Mouse (Mus musculus) urinary bladder, postnatal 10 days (tissue): ENCODE measurements around the gene Rftn1.

ENCODE experiments used
- DNase-seq: peaks from one replicate; pipeline ENCODE4 v3.0.0; 2022; ENCODE audit warnings: low spot score

Rftn1 gene

GRCm38 (mm10) chr17:50201828-50202445 is 11.5 kb upstream of the Rftn1 start:
- no peak for DNase-seq

GRCm38 (mm10) chr17:50199075-50199850 is 8.8 kb upstream of the Rftn1 start:
- DNase-seq = no peak

GRCm38 (mm10) chr17:50197572-50197971 is 7.1 kb upstream of the Rftn1 start:
- no peak for DNase-seq

- no peak for DNase-seq
These were observed 5.7 kb upstream of the Rftn1 start for GRCm38 (mm10) chr17:50196005-50196672.

- DNase-seq = no peak
These were observed 4.9 kb upstream of the Rftn1 start for GRCm38 (mm10) chr17:50195399-50195798.

- DNase-seq = no peak
These were observed 4.1 kb upstream of the Rftn1 start for GRCm38 (mm10) chr17:50194541-50194940.

- DNase-seq = no peak
These were observed 3.2 kb upstream of the Rftn1 start for GRCm38 (mm10) chr17:50193653-50194052.

- no peak for DNase-seq
These were observed 2.0 kb upstream of the Rftn1 start for GRCm38 (mm10) chr17:50192376-50192940.

- no peak for DNase-seq
These were observed 964 bp upstream of the Rftn1 start for GRCm38 (mm10) chr17:50191318-50191957.

GRCm38 (mm10) chr17:50189381-50190012 is 977 bp downstream of the Rftn1 start:
- no peak for DNase-seq

- no peak for DNase-seq
These were observed 1.7 kb downstream of the Rftn1 start for GRCm38 (mm10) chr17:50188662-50189345.

- DNase-seq = no peak
These were observed 4.9 kb downstream of the Rftn1 start for GRCm38 (mm10) chr17:50185616-50186015.

GRCm38 (mm10) chr17:50185083-50185482 is 5.4 kb downstream of the Rftn1 start:
- no peak for DNase-seq

- no peak for DNase-seq
These were observed 6.0 kb downstream of the Rftn1 start for GRCm38 (mm10) chr17:50184217-50185038.

GRCm38 (mm10) chr17:50183300-50183699 is 7.2 kb downstream of the Rftn1 start:
- DNase-seq = no peak

GRCm38 (mm10) chr17:50182542-50182951 is 7.9 kb downstream of the Rftn1 start:
- DNase-seq = no peak

- DNase-seq = no peak
These were observed 9.4 kb downstream of the Rftn1 start for GRCm38 (mm10) chr17:50180899-50181570.

GRCm38 (mm10) chr17:50173776-50174175 is 16.7 kb downstream of the Rftn1 start:
- no peak for DNase-seq

- DNase-seq = no peak
These were observed 17.1 kb downstream of the Rftn1 start for GRCm38 (mm10) chr17:50173368-50173767.

GRCm38 (mm10) chr17:50172795-50173194 is 17.7 kb downstream of the Rftn1 start:
- DNase-seq = no peak
